Mouse (Mus musculus) neural tube, embryonic 11.5 days (tissue): ENCODE results near the gene Slc29a4. TPM values are rescaled to one million over a fixed set of nuclear protein-coding genes. Genes with fewer than 3 reads are reported as not detected.

Experiments
- ATAC-seq: fragments of 200-750 bp; cut with Nextera tagmentation; 2 replicates; pipeline ENCODE4 v1.8.0; 2017; ENCODE audit warnings: moderate number of reproducible peaks, mild to moderate bottlenecking, moderate TSS enrichment, moderate library complexity; ENCODE audit not compliant: insufficient read depth, low FRiP score, low TSS enrichment
- DNase-seq: peaks from one replicate; pipeline ENCODE4 v3.0.0-alpha.2; 2015; ENCODE audit warnings: low spot score
- H3K27ac ChIP-seq: fragments of 300-500 bp; sonication (generic); 2 replicates; pipeline ENCODE4 v1.5.1; 2014; ENCODE audit warnings: low read depth, mild to moderate bottlenecking, low read length
- H3K27me3 ChIP-seq: fragments of 300-500 bp; sonication (generic); 2 replicates; pipeline ENCODE4 v1.6.1; 2014; ENCODE audit warnings: mild to moderate bottlenecking, low read length, mixed read lengths; ENCODE audit not compliant: control insufficient read depth, insufficient read depth
- H3K36me3 ChIP-seq: fragments of 300-500 bp; sonication (generic); 2 replicates; pipeline ENCODE4 v1.6.1; 2014; ENCODE audit warnings: mild to moderate bottlenecking, low read length, moderate library complexity, mixed read lengths; ENCODE audit not compliant: control insufficient read depth, insufficient read depth
- H3K4me1 ChIP-seq: fragments of 300-500 bp; sonication (generic); 2 replicates; pipeline ENCODE4 v1.6.1; 2014; ENCODE audit warnings: low read length, mixed read lengths; ENCODE audit not compliant: control insufficient read depth, insufficient read depth
- H3K4me2 ChIP-seq: fragments of 300-500 bp; sonication (generic); 2 replicates; pipeline ENCODE4 v1.6.1; 2014; ENCODE audit warnings: low read depth, mild to moderate bottlenecking, moderate library complexity
- H3K4me3 ChIP-seq: fragments of 300-500 bp; sonication (generic); 2 replicates; pipeline ENCODE4 v1.5.1; 2014; ENCODE audit warnings: low read depth, low read length
- H3K9ac ChIP-seq: fragments of 300-500 bp; sonication (generic); 2 replicates; pipeline ENCODE4 v1.6.1; 2014; ENCODE audit warnings: mild to moderate bottlenecking, low read length
- H3K9me3 ChIP-seq: fragments of 300-500 bp; sonication (generic); 2 replicates; pipeline ENCODE4 v1.6.1; 2016; ENCODE audit warnings: low read length; ENCODE audit not compliant: control insufficient read depth
- WGBS: fragments of 180-500 bp; shearing (Covaris S2); extraction: QIAGEN DNeasy Blood & Tissue Kit; methylation state at CpG from one replicate; pipeline ENCODE4 v1.1.7; 2014; 5-methylcytosine and 5-hydroxymethylcytosine counted together
- polyA plus RNA-seq: library from polyadenylated mRNA; unstranded; fragments of >200 nt; fragmentation: Nextera tagmentation; extraction: Ambion mirVana; gene quantifications from 2 replicates; pipeline ENCODE4 v1.2.1, GENCODE M21; 2014

Gene Slc29a4
- polyA plus RNA-seq, 1 experiment from 2014 or later: 39.4 TPM

DNA sequence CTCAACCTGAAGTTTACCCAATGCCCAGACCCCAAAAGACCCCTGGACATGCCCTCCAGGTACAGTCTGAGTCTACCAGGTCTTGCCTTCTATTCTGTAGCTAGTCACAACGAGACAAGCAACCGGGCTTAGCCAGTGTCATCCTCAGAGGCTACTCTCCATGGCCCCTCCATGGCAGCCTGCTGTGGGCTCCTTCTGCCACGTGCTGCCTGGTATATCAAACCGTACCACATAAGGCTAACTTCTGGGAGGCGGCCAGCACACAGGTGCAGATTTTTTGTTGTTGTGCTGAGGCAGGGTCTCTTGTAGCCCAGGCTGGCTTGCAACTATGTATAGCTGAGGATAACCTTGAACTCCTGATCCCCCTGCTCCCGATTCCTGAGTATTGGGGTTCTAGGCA is 23.7 kb downstream of the Slc29a4 start:
- H3K27ac ChIP-seq: no peak overlapping the region
- no peak overlapping the region for H3K4me3 ChIP-seq
- H3K4me2 ChIP-seq: no peak overlapping the region
- DNase-seq: no peak
- no peak for ATAC-seq
- H3K9me3 ChIP-seq: peaks cover 7% of the 10 kb centered on the region; the same call in 1 of the 2 replicates
- peaks cover 3% of the 10 kb centered on the region; the same call in 1 of the 2 replicates for H3K36me3 ChIP-seq
- H3K9ac ChIP-seq: no peak overlapping the region
- H3K4me1 ChIP-seq: no peaks in the 10 kb centered on the region
- 83% methylated on average over 6 of the region's 6 CpGs for WGBS
- H3K27me3 ChIP-seq: no peaks in the 10 kb centered on the region

DNA sequence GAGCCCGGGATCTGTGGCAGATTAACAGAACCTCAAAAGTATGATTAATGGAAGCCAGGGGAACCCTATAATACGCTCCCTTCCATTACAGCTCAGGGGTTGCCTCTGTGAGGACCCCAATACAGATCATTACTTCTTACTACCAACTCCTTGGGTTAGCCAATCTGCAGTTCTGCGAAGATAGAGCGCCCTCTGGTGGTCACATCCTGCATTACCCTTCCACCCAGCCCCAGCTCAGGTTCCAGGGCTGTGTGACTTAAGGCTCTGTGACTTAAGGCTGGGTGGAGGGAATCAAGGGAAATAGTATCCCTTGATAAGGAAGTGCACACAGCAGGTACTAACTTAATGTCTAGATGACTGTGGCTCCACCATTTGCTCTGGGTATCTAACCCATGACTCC is 25.7 kb downstream of the Slc29a4 start:
- Histone ChIP-seq H3K4me1 (no peaks in the 10 kb centered on the region), H3K4me3 (no peak overlapping the region), H3K4me2 (no peak overlapping the region), H3K9me3 (no peaks in the 10 kb centered on the region), H3K9ac (no peak overlapping the region), H3K36me3 (no peaks in the 10 kb centered on the region; the same call in 1 of the 2 replicates), H3K27ac (no peak overlapping the region), H3K27me3 (no peaks in the 10 kb centered on the region)
- DNase-seq: peak; percentile 83
- WGBS: 32% methylated on average over 4 of the region's 4 CpGs
- ATAC-seq: peak; percentile 69

DNA sequence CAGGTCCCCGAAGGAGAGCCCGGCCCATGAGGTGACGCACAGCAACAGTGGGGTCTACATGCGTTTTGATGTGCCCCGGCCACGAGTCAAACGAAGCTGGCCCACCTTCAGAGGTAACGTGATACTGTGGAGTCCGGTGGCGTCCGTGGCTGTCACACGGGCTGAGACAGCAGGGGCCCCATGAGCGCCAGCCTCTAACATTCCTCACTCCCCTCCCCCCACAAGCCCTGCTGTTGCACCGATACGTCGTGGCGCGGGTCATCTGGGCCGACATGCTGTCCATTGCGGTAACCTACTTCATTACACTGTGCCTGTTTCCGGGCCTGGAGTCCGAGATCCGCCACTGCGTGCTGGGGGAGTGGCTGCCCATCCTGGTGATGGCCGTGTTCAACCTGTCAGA is 26.2 kb downstream of the Slc29a4 start:
- Histone ChIP-seq H3K27me3 (no peaks in the 10 kb centered on the region), H3K4me1 (no peaks in the 10 kb centered on the region), H3K4me2 (no peak overlapping the region), H3K36me3 (no peaks in the 10 kb centered on the region), H3K9ac (no peak overlapping the region), H3K27ac (no peak overlapping the region), H3K9me3 (no peaks in the 10 kb centered on the region), H3K4me3 (no peak overlapping the region)
- DNase-seq (no peak), ATAC-seq (peak; percentile 14; the same call in 1 of the 2 replicates)
- WGBS: 71% methylated on average over 25 of the region's 25 CpGs

DNA sequence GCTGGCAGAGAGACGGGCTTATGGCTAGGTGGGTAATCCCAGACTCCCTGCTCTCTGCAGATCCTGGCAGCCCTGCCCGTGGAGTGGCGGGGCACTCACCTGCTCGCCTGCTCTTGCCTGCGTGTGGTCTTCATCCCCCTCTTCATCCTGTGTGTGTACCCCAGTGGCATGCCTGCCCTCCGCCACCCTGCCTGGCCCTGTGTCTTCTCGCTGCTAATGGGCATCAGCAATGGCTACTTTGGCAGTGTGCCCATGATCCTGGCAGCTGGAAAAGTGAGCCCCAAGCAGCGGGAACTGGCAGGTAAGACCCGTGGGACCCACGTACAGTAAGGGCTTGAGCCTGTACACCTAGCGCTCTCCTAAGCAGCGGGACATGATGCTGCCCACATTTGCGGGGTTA is 27.6 kb downstream of the Slc29a4 start:
- Histone ChIP-seq H3K9ac (no peak overlapping the region), H3K4me2 (no peak overlapping the region), H3K36me3 (no peaks in the 10 kb centered on the region), H3K27ac (no peak overlapping the region), H3K4me3 (no peak overlapping the region), H3K4me1 (no peaks in the 10 kb centered on the region), H3K27me3 (no peaks in the 10 kb centered on the region), H3K9me3 (no peaks in the 10 kb centered on the region)
- no peak for DNase-seq
- 89% methylated on average over 13 of the region's 13 CpGs for WGBS
- no peak for ATAC-seq

DNA sequence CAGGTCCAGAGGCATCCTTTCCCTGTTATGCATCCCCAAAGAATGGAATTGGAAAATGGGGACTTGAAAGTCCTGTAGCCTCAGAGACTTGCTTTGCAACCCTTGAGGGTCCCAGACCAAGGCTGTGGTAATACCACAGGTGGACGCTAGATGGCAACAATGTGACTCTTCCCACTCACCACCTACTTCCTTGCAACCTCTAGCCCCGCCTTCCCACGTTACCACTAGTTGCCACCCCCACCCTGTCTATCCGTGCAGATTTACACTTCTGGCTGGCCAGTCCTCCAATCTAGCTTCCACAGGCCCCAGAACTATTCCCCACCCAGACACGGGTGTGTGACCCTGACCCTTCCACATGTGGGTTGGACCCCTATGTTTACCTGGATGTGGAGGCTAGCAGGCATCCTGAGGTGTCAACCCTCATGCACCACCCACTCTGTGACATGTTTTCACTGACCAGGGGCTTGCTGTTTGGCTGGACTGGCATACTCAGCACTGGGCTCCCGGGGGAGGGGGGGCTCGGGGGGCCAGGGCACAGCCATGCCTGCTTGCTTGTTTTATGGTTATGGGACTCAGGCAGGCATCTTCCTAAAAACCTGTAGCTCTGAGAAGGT is 31.3 kb downstream of the Slc29a4 start:
- peaks cover 30% of the 10 kb centered on the region for H3K36me3 ChIP-seq
- H3K4me1 ChIP-seq: no peaks in the 10 kb centered on the region
- DNase-seq: peak; percentile 78
- H3K9me3 ChIP-seq: no peaks in the 10 kb centered on the region
- H3K9ac ChIP-seq: no peak overlapping the region
- WGBS: 13% methylated on average over 7 of the region's 7 CpGs
- H3K4me2 ChIP-seq: no peak overlapping the region
- H3K27ac ChIP-seq: no peak overlapping the region
- no peak overlapping the region for H3K4me3 ChIP-seq
- no peaks in the 10 kb centered on the region for H3K27me3 ChIP-seq
- ATAC-seq: peak; percentile 69

DNA sequence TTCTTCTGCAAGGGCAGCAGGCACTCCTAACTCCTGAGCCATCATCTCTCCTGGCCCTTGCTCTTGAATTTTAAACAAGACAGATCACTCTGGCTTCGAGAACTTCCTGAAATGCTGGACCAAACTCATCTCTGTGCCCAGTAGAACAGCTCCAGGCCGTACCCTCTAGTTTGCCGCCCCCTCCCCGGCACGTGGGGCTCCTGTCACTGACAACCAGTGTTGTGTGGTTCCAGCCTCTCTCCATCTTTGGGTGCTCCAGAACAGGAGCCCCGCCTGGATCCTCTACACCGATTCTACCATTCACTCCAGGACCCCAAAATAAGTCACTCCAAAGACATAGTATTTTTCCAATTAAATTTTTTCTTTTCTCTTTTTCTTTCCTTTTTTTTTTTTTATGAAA is 32.0 kb downstream of the Slc29a4 start:
- Histone ChIP-seq H3K4me1 (no peaks in the 10 kb centered on the region), H3K27me3 (no peaks in the 10 kb centered on the region), H3K9me3 (no peaks in the 10 kb centered on the region), H3K4me3 (no peak overlapping the region), H3K9ac (no peak overlapping the region), H3K27ac (no peak overlapping the region), H3K4me2 (no peak overlapping the region), H3K36me3 (peaks cover 37% of the 10 kb centered on the region)
- no peak for ATAC-seq
- no peak for DNase-seq
- 96% methylated on average over 7 of the region's 7 CpGs for WGBS

DNA sequence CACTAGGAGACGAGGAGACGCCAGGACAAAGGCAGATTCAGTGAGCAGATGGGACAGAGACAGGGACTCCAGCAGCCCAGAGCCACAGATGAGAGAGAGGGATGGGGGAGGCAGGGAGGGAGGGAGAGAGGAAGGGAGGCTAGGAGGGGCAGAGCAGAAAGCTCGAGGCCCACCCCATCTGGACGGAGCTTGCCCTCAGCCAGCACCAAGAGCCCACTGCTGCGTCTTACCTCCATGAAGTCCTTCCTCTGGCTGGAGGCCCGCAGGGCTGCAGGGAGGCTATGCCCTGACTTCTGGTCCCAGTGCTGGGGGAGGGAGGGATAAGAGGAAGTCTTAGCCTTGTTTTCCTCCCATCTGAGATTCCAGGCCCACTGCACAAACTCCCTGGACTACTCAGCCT is 34.4 kb downstream of the Slc29a4 start:
- H3K9me3 ChIP-seq: no peaks in the 10 kb centered on the region
- H3K27me3 ChIP-seq: no peaks in the 10 kb centered on the region
- no peak overlapping the region for H3K4me2 ChIP-seq
- no peak overlapping the region for H3K9ac ChIP-seq
- peaks cover 55% of the 10 kb centered on the region for H3K36me3 ChIP-seq
- no peak overlapping the region for H3K4me3 ChIP-seq
- no peak overlapping the region for H3K27ac ChIP-seq
- H3K4me1 ChIP-seq: no peaks in the 10 kb centered on the region
- DNase-seq (no peak), ATAC-seq (no peak)
- 79% methylated on average over 6 of the region's 6 CpGs for WGBS

DNA sequence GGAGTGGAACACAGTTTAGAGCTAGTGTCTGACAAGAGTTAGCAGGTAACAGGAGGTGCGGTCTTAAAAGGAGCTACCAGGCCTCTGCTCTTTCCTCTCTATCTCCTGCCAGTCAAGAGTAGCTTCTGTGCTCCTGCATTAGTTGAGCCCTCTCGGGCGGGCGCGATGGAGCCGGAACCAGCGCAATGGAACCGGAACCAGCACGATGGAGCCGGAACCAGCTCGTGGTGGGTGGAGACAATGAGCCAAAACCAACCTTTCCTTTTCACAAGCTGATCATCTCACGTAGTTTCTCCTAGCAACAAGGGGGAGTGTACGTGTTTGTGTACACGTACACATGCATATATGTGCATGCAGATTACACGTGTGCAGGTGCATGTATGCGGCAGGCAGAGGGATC is 36.0 kb downstream of the Slc29a4 start:
- Histone ChIP-seq H3K27me3 (no peaks in the 10 kb centered on the region), H3K4me3 (no peak overlapping the region), H3K36me3 (peaks cover 62% of the 10 kb centered on the region), H3K9ac (no peak overlapping the region), H3K4me1 (no peaks in the 10 kb centered on the region), H3K4me2 (no peak overlapping the region), H3K9me3 (no peaks in the 10 kb centered on the region), H3K27ac (no peak overlapping the region)
- 96% methylated on average over 16 of the region's 16 CpGs for WGBS
- ATAC-seq: no peak
- DNase-seq: no peak

DNA sequence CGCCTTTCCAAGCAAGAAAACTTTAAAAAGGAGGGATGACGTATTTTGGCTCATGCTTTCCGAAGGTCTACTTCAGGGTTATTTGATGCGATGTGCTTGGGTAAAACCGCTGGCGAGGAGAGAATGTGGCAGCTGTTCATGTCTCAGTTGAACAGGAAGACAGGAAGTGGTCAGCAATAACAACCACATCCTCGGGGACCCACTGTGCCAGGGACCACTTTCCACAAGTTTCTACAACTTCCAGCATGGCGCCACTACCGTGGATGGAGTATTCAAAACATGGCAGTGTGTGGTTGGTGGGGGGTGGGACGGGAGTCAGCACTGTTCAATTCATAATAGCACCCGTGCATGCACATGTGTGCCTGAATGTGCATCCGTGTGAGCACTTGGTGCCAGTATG is 38.0 kb downstream of the Slc29a4 start:
- no peak for DNase-seq
- H3K27ac ChIP-seq: no peak overlapping the region
- no peak overlapping the region for H3K4me3 ChIP-seq
- H3K4me2 ChIP-seq: no peak overlapping the region
- H3K36me3 ChIP-seq: peaks cover 62% of the 10 kb centered on the region
- ATAC-seq: no peak
- no peaks in the 10 kb centered on the region for H3K9me3 ChIP-seq
- WGBS: 93% methylated on average over 12 of the region's 12 CpGs
- no peak overlapping the region for H3K9ac ChIP-seq
- H3K4me1 ChIP-seq: no peaks in the 10 kb centered on the region
- H3K27me3 ChIP-seq: no peaks in the 10 kb centered on the region
